Mouse (Mus musculus) liver, postnatal 0 days (tissue): ENCODE measurements around the gene Gpc6. TPM values are rescaled to one million over a fixed set of nuclear protein-coding genes. Genes with fewer than 3 reads are reported as not detected.

Experiments used
- ATAC-seq: fragments of 200-750 bp; cut with Nextera tagmentation; 2 replicates; pipeline ENCODE4 v1.8.0; 2017; ENCODE audit warnings: mild to moderate bottlenecking, moderate library complexity
- DNase-seq: peaks from one replicate; pipeline ENCODE4 v3.0.0-alpha.2; 2016
- H3K27ac ChIP-seq: fragments of 300-500 bp; sonication (generic); 2 replicates; pipeline ENCODE4 v1.5.1; 2014; ENCODE audit warnings: antibody characterized with exemption, moderate library complexity, mild to moderate bottlenecking, low read depth
- H3K27me3 ChIP-seq: fragments of 300-500 bp; sonication (generic); 2 replicates; pipeline ENCODE4 v1.6.1; 2014; ENCODE audit warnings: low read length, control low read depth, mixed read lengths; ENCODE audit not compliant: insufficient read depth
- H3K36me3 ChIP-seq: fragments of 300-500 bp; sonication (generic); replicated peaks from 2 replicates; pipeline ENCODE4 v1.6.1; 2014; ENCODE audit warnings: mild to moderate bottlenecking, control low read depth, low read length, moderate library complexity, mixed read lengths; ENCODE audit not compliant: insufficient read depth
- H3K4me1 ChIP-seq: fragments of 300-500 bp; sonication (generic); 2 replicates; pipeline ENCODE4 v1.6.1; 2014; ENCODE audit warnings: antibody characterized with exemption, mild to moderate bottlenecking, control low read depth; ENCODE audit not compliant: insufficient read depth
- H3K4me2 ChIP-seq: fragments of 300-500 bp; sonication (generic); 2 replicates; pipeline ENCODE4 v1.6.1; 2014; ENCODE audit warnings: low read depth, mild to moderate bottlenecking, low read length, moderate library complexity, mixed read lengths
- H3K4me3 ChIP-seq: fragments of 300-500 bp; sonication (generic); 2 replicates; pipeline ENCODE4 v1.5.1; 2014; ENCODE audit warnings: low read depth, low read length
- H3K9ac ChIP-seq: fragments of 300-500 bp; sonication (generic); replicated peaks from 2 replicates; pipeline ENCODE4 v1.6.1; 2014; ENCODE audit warnings: mild to moderate bottlenecking, moderate library complexity
- H3K9me3 ChIP-seq: fragments of 300-500 bp; sonication (generic); 2 replicates; pipeline ENCODE4 v1.6.1; 2016; ENCODE audit warnings: mild to moderate bottlenecking, control low read depth, low read length, mixed read lengths
- CTCF ChIP-seq: sonication (generic); IDR thresholded peaks from 2 replicates; pipeline ENCODE4 v1.5.1; 2016; ENCODE audit warnings: antibody characterized with exemption, low read depth
- EP300 ChIP-seq: IDR thresholded peaks from 2 replicates; pipeline ENCODE4 v1.6.1; 2016; ENCODE audit warnings: antibody characterized with exemption, low read depth, mild to moderate bottlenecking
- WGBS: fragments of 180-500 bp; shearing (Covaris S2); extraction: QIAGEN DNeasy Blood & Tissue Kit; methylation state at CpG from one replicate; pipeline ENCODE4 v1.1.7; 2014; ENCODE audit not compliant: insufficient replicate concordance; 5-methylcytosine and 5-hydroxymethylcytosine counted together
- microRNA-seq: library from miRNA; unstranded; fragments of <30 nt; microRNA quantifications from one replicate; pipeline ENCODE4, GENCODE M21; 2016
- polyA plus RNA-seq: library from polyadenylated mRNA; unstranded; fragments of >200 nt; fragmentation: Nextera tagmentation; extraction: Ambion mirVana; gene quantifications from 2 replicates; pipeline ENCODE4 v1.2.1, GENCODE M21; 2015

The Gpc6 gene
- polyA plus RNA-seq, 1 experiment from 2014 or later: 4.8 TPM

DNA sequence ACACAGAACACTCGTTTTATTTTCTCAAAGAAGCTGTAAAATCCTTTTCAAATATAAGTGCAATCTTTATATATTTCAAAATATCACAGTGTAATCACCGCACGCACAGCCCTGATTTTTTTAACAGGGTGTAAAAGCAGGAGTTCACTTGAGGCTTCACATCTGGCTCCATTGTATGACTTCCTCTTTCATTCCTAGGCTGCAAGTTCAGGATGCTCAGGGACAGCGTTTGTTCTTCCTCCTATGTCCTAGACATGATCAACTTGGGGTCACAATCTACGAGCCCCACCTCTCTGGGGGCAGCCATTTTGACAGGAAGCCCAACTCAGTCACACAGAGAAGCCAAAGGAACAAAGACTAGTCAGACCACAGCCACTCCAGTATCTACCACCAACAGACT lies 1094.2 kb downstream of the Gpc6 start:
- 49% methylated on average over 5 of the region's 5 CpGs for WGBS

DNA sequence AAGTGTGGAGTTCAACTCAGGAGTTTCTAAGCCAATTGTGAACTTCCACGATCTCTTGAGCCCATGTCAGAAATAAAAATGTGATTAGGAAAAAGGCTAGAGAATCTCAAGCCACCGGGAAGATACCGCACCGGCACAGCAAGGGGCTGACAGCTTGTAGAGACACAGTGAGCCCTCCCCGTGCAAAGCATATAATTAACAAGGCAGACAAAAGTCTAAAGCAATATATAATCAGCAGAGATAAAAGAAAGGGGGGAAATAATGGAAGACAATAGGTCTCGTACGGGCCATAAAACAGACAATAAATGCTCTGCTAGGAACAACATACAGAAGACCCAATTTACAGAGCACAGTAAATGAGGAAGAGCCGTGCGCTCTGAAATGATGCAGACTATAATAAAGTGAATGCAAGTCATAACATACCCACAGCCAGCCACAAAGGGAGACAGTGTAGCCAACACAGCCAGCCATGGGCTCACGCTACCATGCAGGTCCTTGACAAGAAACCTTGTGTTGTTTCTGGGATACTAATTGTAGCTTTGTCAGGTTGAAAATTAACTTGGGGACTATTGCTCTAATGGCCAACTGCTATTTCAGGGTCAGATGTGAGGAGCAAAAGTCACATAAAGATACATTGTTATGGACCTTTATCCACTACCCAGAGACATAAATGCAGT lies 1096.9 kb downstream of the Gpc6 start:
- Histone ChIP-seq H3K4me2 (no peak overlapping the region), H3K27ac (no peak overlapping the region), H3K27me3 (no peaks in the 10 kb centered on the region), H3K36me3 (no peaks in the 10 kb centered on the region), H3K9me3 (no peaks in the 10 kb centered on the region), H3K9ac (no peak overlapping the region), H3K4me3 (no peak overlapping the region), H3K4me1 (peaks cover 14% of the 10 kb centered on the region; the same call in 1 of the 2 replicates)
- no peak for TF ChIP-seq EP300
- TF ChIP-seq CTCF: no peak
- no peak for DNase-seq
- no peak for ATAC-seq
- 73% methylated on average over 10 of the region's 10 CpGs for WGBS

More for the DNA sequence above, 1094.2 kb downstream of the Gpc6 start:
- DNase-seq (no peak), ATAC-seq (no peak)
- Histone ChIP-seq H3K36me3 (no peaks in the 10 kb centered on the region), H3K27me3 (no peaks in the 10 kb centered on the region), H3K9ac (no peak overlapping the region), H3K27ac (no peak overlapping the region), H3K4me1 (peaks cover 14% of the 10 kb centered on the region; the same call in 1 of the 2 replicates), H3K4me2 (no peak overlapping the region), H3K9me3 (no peaks in the 10 kb centered on the region), H3K4me3 (no peak overlapping the region)
- TF ChIP-seq CTCF (no peak), EP300 (no peak)

Small RNA genes within 50 kb of the gene (microRNA-seq; reads per million reads assigned to microRNA genes)
- not detected for gene Mir6239
